Mouse (Mus musculus): ENCODE data around the gene Oaz2. TPM values are rescaled to one million over a fixed set of nuclear protein-coding genes. Genes with fewer than 3 reads are reported as not detected.

Gene Oaz2
- polyA plus RNA-seq, 1 experiment from 2014 or later = 208 TPM

- H3K27me3 ChIP-seq (ENCODE audit: control insufficient read depth, insufficient read depth, low read length) = no peaks in the 10 kb centered on the region
- ATAC-seq (replicated peaks; ENCODE audit: low FRiP score) (peak; percentile 96), DNase-seq (ENCODE audit: low spot score) (peak; percentile 99)
- WGBS = under 1% methylated on average over 50 of the region's 51 CpGs
- no peaks in the 10 kb centered on the region for H3K9me3 ChIP-seq (ENCODE audit: control insufficient read depth, low read length)
- H3K4me1 ChIP-seq (replicated peaks; ENCODE audit: control insufficient read depth, insufficient read depth, low read length) = peaks cover 13% of the 10 kb centered on the region; the same call in 1 of the 2 replicates
- 0 out of 2 replicates have a peak overlapping the region, but pooled peaks have one; percentile 18 for H3K27ac ChIP-seq (ENCODE audit: low read depth, low read length)
- peak overlapping the region; percentile 75 for H3K9ac ChIP-seq (ENCODE audit: low read length)
- H3K4me3 ChIP-seq (ENCODE audit: low read depth, low read length) = peak overlapping the region; percentile 76
- H3K4me2 ChIP-seq (ENCODE audit: low read depth, low read length, severe bottlenecking) = peak overlapping the region; percentile 87
- no peaks in the 10 kb centered on the region for H3K36me3 ChIP-seq (ENCODE audit: control insufficient read depth, insufficient read depth, low read length)
These were observed 8.7 kb downstream of the Oaz2 start for GRCm38 (mm10) chr9:65676358-65677118.

GRCm38 (mm10) chr9:65677119-65677462, 9.3 kb downstream of the Oaz2 start:
- Histone ChIP-seq H3K27me3 (ENCODE audit: control insufficient read depth, insufficient read depth, low read length) (no peaks in the 10 kb centered on the region), H3K9ac (ENCODE audit: low read length) (peak overlapping the region; percentile 75), H3K4me3 (ENCODE audit: low read depth, low read length) (peak overlapping the region; percentile 76), H3K36me3 (ENCODE audit: control insufficient read depth, insufficient read depth, low read length) (no peaks in the 10 kb centered on the region), H3K9me3 (ENCODE audit: control insufficient read depth, low read length) (no peaks in the 10 kb centered on the region), H3K4me1 (replicated peaks; ENCODE audit: control insufficient read depth, insufficient read depth, low read length) (peaks cover 13% of the 10 kb centered on the region; the same call in 1 of the 2 replicates), H3K4me2 (ENCODE audit: low read depth, low read length, severe bottlenecking) (peak overlapping the region; percentile 87), H3K27ac (ENCODE audit: low read depth, low read length) (0 out of 2 replicates have a peak overlapping the region, but pooled peaks have one; percentile 18)
- no peak for ATAC-seq (replicated peaks; ENCODE audit: low FRiP score)
- 1% methylated on average over 3 of the region's 3 CpGs for WGBS
- DNase-seq (ENCODE audit: low spot score) = no peak

DNA sequence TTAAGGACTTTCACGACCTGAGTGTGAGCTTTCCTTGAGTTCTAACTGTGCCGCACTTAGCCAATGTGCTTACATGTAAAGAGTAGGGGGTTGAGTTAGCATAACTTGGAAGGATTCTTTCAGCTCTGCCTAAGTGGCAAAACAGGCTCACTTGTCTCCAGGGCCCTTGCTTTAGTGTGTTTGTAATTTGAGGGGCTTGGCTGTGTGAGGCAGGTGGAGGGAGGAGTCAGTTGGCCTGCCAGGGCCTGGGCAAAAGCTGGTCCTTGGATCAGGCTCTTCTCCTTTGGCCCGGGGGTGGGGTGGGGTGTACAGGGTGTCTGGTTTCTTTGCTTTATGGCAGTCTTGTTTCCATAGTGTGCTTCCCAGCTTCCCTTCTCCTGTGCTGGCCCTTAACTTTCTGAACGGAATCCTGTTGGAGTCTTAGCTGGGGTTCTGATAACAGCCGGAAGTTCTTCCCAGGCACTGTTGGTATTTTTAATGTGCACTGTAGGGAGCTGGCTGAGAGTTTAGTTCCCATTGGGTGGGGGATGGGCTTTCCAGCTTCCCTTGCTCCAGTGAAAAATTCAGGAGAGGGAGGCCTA, 11.5 kb downstream of the Oaz2 start:
- H3K4me1 ChIP-seq (replicated peaks; ENCODE audit: control insufficient read depth, insufficient read depth, low read length) = peaks cover 16% of the 10 kb centered on the region; the same call in 1 of the 2 replicates
- DNase-seq (ENCODE audit: low spot score) = no peak
- WGBS = 38% methylated on average over 5 of the region's 5 CpGs

DNA sequence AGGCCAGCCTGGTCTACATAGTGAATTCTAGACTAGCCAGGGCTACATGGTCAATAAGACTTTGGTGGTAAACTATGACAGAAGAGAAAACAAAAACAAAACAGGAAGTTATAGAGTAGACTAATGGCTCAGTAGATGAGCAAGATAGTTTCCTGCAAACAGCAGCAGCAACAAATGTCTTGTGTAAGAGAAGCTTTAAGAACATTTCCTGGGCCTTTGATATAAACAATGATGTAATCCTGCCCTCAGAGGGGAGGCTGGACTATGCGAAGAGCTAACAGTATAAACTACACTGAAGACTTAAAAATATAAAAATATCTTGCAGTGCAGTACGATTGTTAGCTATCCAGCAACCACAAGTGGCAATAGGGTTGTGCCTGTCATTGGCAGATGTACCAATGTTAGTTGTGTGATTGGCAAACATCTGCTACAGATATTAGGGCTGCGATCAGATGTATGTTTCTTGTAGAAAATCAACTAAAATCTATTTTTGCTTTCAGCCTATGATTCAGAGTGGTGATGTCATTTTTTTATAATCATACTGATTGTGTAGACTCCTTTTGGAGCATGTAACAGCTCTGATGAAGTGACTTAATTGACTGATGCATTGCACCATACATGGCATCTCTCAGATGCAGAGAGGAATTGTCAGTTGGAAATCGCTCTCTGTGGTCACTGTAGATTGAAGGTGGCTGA, 13.3 kb downstream of the Oaz2 start:
- WGBS = 90% methylated on average over 4 of the region's 4 CpGs
- Histone ChIP-seq H3K4me2 (ENCODE audit: low read depth, low read length, severe bottlenecking) (no peak overlapping the region), H3K4me3 (ENCODE audit: low read depth, low read length) (no peak overlapping the region), H3K36me3 (ENCODE audit: control insufficient read depth, insufficient read depth, low read length) (no peaks in the 10 kb centered on the region), H3K9me3 (ENCODE audit: control insufficient read depth, low read length) (no peaks in the 10 kb centered on the region), H3K27me3 (ENCODE audit: control insufficient read depth, insufficient read depth, low read length) (no peaks in the 10 kb centered on the region), H3K9ac (ENCODE audit: low read length) (no peak overlapping the region), H3K27ac (ENCODE audit: low read depth, low read length) (no peak overlapping the region), H3K4me1 (replicated peaks; ENCODE audit: control insufficient read depth, insufficient read depth, low read length) (peaks cover 16% of the 10 kb centered on the region; the same call in 1 of the 2 replicates)
- DNase-seq (ENCODE audit: low spot score) (no peak), ATAC-seq (replicated peaks; ENCODE audit: low FRiP score) (no peak)

More for the DNA sequence above, 11.5 kb downstream of the Oaz2 start:
- Histone ChIP-seq H3K27ac (ENCODE audit: low read depth, low read length) (no peak overlapping the region), H3K4me2 (ENCODE audit: low read depth, low read length, severe bottlenecking) (peak overlapping the region; percentile 87), H3K9me3 (ENCODE audit: control insufficient read depth, low read length) (no peaks in the 10 kb centered on the region), H3K36me3 (ENCODE audit: control insufficient read depth, insufficient read depth, low read length) (no peaks in the 10 kb centered on the region), H3K27me3 (ENCODE audit: control insufficient read depth, insufficient read depth, low read length) (no peaks in the 10 kb centered on the region), H3K9ac (ENCODE audit: low read length) (peak overlapping the region; percentile 44), H3K4me3 (ENCODE audit: low read depth, low read length) (no peak overlapping the region)
- ATAC-seq (replicated peaks; ENCODE audit: low FRiP score) = no peak

DNA sequence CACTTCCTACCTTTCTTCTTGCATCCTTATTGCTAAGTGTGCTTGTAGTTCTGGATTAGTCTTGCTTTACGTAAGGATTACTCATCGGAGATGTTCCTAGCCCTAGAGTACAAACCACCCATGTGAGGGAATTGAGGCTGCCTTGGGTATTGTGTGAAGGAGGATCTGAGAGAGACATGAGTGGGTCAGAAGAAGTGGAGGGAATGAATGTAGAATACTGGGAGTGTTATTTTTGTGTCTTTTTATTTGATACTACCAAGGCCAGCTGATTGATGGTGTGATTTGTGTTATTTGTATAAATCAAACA, 13.8 kb downstream of the Oaz2 start:
- WGBS = 96% methylated on average over 2 of the region's 2 CpGs
- H3K4me1 ChIP-seq (replicated peaks; ENCODE audit: control insufficient read depth, insufficient read depth, low read length) = peaks cover 16% of the 10 kb centered on the region; the same call in 1 of the 2 replicates
- no peak for ATAC-seq (replicated peaks; ENCODE audit: low FRiP score)

GRCm38 (mm10) chr9:65682183-65682582, 14.4 kb downstream of the Oaz2 start:
- no peak overlapping the region for H3K4me2 ChIP-seq (ENCODE audit: low read depth, low read length, severe bottlenecking)
- no peaks in the 10 kb centered on the region for H3K9me3 ChIP-seq (ENCODE audit: control insufficient read depth, low read length)
- H3K4me1 ChIP-seq (replicated peaks; ENCODE audit: control insufficient read depth, insufficient read depth, low read length) = peaks cover 16% of the 10 kb centered on the region; the same call in 1 of the 2 replicates
- no peak overlapping the region for H3K27ac ChIP-seq (ENCODE audit: low read depth, low read length)
- no peak overlapping the region for H3K9ac ChIP-seq (ENCODE audit: low read length)
- no peaks in the 10 kb centered on the region for H3K27me3 ChIP-seq (ENCODE audit: control insufficient read depth, insufficient read depth, low read length)
- WGBS = 84% methylated on average over 3 of the region's 3 CpGs
- DNase-seq (ENCODE audit: low spot score) = no peak
- no peaks in the 10 kb centered on the region; the same call in 1 of the 2 replicates for H3K36me3 ChIP-seq (ENCODE audit: control insufficient read depth, insufficient read depth, low read length)
- ATAC-seq (replicated peaks; ENCODE audit: low FRiP score) = no peak
- no peak overlapping the region for H3K4me3 ChIP-seq (ENCODE audit: low read depth, low read length)

More for the DNA sequence above, 13.8 kb downstream of the Oaz2 start:
- Histone ChIP-seq H3K4me2 (ENCODE audit: low read depth, low read length, severe bottlenecking) (no peak overlapping the region), H3K36me3 (ENCODE audit: control insufficient read depth, insufficient read depth, low read length) (no peaks in the 10 kb centered on the region; the same call in 1 of the 2 replicates), H3K27ac (ENCODE audit: low read depth, low read length) (no peak overlapping the region), H3K4me3 (ENCODE audit: low read depth, low read length) (no peak overlapping the region), H3K9me3 (ENCODE audit: control insufficient read depth, low read length) (no peaks in the 10 kb centered on the region), H3K27me3 (ENCODE audit: control insufficient read depth, insufficient read depth, low read length) (no peaks in the 10 kb centered on the region), H3K9ac (ENCODE audit: low read length) (no peak overlapping the region)
- no peak for DNase-seq (ENCODE audit: low spot score)

- no peak for ATAC-seq (replicated peaks; ENCODE audit: low FRiP score)
- no peak for DNase-seq (ENCODE audit: low spot score)
- 91% methylated on average over 1 of the region's 1 CpGs for WGBS
These were observed 15.2 kb downstream of the Oaz2 start for GRCm38 (mm10) chr9:65682994-65683393.

DNA sequence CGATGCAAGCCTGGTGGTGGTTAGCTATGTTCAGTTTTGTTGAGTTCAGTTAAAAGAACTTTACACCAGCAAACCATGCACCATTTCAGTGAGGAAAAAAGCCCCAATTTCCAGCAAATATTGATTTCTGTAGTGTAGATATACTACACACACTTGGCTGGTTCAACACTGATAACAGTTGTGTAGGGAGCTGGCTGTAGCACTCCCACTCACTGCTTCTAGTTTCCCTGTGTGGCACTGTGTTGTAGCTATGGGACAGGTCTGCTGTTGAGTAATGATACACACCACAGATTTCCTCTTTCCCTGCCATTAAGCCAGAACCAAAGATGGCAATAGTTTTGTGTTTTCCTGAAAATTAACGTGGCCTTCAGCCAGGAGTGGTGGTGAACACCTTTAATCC, 16.9 kb downstream of the Oaz2 start:
- 80% methylated on average over 2 of the region's 2 CpGs for WGBS
- DNase-seq (ENCODE audit: low spot score) (no peak), ATAC-seq (replicated peaks; ENCODE audit: low FRiP score) (no peak)
- Histone ChIP-seq H3K27me3 (ENCODE audit: control insufficient read depth, insufficient read depth, low read length) (no peaks in the 10 kb centered on the region), H3K4me2 (ENCODE audit: low read depth, low read length, severe bottlenecking) (no peak overlapping the region), H3K4me3 (ENCODE audit: low read depth, low read length) (no peak overlapping the region), H3K27ac (ENCODE audit: low read depth, low read length) (no peak overlapping the region), H3K36me3 (ENCODE audit: control insufficient read depth, insufficient read depth, low read length) (peaks cover 2% of the 10 kb centered on the region; the same call in 1 of the 2 replicates), H3K4me1 (replicated peaks; ENCODE audit: control insufficient read depth, insufficient read depth, low read length) (peaks cover 4% of the 10 kb centered on the region; the same call in 1 of the 2 replicates), H3K9ac (ENCODE audit: low read length) (no peak overlapping the region), H3K9me3 (ENCODE audit: control insufficient read depth, low read length) (no peaks in the 10 kb centered on the region)

More at GRCm38 (mm10) chr9:65682994-65683393, 15.2 kb downstream of the Oaz2 start:
- no peak overlapping the region for H3K4me3 ChIP-seq (ENCODE audit: low read depth, low read length)
- peaks cover 2% of the 10 kb centered on the region; the same call in 1 of the 2 replicates for H3K36me3 ChIP-seq (ENCODE audit: control insufficient read depth, insufficient read depth, low read length)
- no peak overlapping the region for H3K4me2 ChIP-seq (ENCODE audit: low read depth, low read length, severe bottlenecking)
- H3K27me3 ChIP-seq (ENCODE audit: control insufficient read depth, insufficient read depth, low read length) = no peaks in the 10 kb centered on the region
- H3K9ac ChIP-seq (ENCODE audit: low read length) = no peak overlapping the region
- no peak overlapping the region for H3K27ac ChIP-seq (ENCODE audit: low read depth, low read length)
- no peaks in the 10 kb centered on the region for H3K9me3 ChIP-seq (ENCODE audit: control insufficient read depth, low read length)
- peaks cover 12% of the 10 kb centered on the region; the same call in 1 of the 2 replicates for H3K4me1 ChIP-seq (replicated peaks; ENCODE audit: control insufficient read depth, insufficient read depth, low read length)

Measured in forebrain, embryonic 11.5 days (tissue).